ENCODE assay signal across 8 mouse cellular contexts in the genomic region with DNA sequence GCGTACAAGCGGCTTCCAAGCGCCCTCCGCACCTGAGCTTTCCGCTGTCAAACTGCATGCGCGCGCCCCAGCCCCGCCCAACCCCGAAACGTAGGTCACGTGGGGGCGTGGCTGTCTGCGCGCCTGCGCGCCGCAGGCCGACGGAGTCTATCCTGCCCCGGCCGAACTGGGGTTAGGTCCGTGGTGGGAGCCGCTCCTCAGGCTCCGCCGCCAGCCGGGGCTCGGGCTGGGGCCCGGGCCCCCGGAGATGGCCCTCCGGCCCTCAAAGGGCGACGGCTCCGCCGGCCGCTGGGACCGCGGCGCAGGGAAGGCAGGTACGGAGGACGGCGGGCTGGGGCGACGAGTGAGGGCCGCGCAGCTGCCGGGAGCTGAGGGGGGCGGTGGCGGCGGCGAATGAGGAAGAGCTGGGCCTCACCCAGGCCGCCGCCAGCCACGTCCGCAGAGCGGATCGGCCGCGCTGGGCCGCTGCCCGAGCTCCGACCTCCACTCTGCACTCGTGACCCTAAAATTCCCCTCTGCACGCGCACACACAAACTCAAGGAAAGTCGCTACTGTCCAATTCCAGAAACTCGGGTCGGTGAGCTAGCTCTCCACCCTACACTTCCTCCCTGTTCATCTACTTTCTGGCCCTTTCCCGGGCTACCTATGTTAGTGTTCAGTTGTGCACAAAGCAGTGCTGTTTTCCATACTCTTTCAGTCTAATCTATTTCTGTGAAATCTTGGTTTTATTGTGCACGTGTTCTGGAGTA. TPM values are rescaled to one million over a fixed set of nuclear protein-coding genes. Genes with fewer than 3 reads are reported as not detected.
DNase-seq lines count a peak whose midpoint lies in the region; ATAC-seq and TF ChIP-seq lines count a peak whose summit lies in the region.

A gene (plus strand): TSS at position 102 of the 749 bp plus-strand sequence.

- peak; percentile 67 for TF ChIP-seq POLR2A in ES-Bruce4 (IDR thresholded peaks at IDR 0.05; ENCODE audit: insufficient read depth, low read length)

- H3K27ac ChIP-seq in ES-Bruce4 (ENCODE audit: insufficient read depth, low read length), result no peak within 1 kb of the TSS
- peak within 1 kb of the TSS; percentile 70; the same call in 1 of the 2 replicates for H3K27ac ChIP-seq in forebrain, embryonic 14.5 days (ENCODE audit: low read depth, low read length)
- H3K27ac ChIP-seq in neural tube, embryonic 15.5 days (replicated peaks), result peak within 1 kb of the TSS; percentile 88

- peak within 1 kb of the TSS; percentile 92 for H3K9ac ChIP-seq in ES-Bruce4 (ENCODE audit: low read depth, poor library complexity, severe bottlenecking)
- H3K9ac ChIP-seq in forebrain, embryonic 14.5 days (ENCODE audit: low read length), result peak within 1 kb of the TSS; percentile 89
- peak within 1 kb of the TSS; percentile 100 for H3K9ac ChIP-seq in neural tube, embryonic 15.5 days (replicated peaks)

- H3K27me3 ChIP-seq in ES-Bruce4 (ENCODE audit: control insufficient read depth, insufficient read depth, low read length, poor library complexity, severe bottlenecking), result no peaks in the 10 kb centered on the region
- H3K27me3 ChIP-seq in forebrain, embryonic 14.5 days (replicated peaks; ENCODE audit: control insufficient read depth, insufficient read depth, low read length), result no peaks in the 10 kb centered on the region
- H3K27me3 ChIP-seq in neural tube, embryonic 15.5 days (replicated peaks), result no peaks in the 10 kb centered on the region

- intact Hi-C loops in heart, postnatal 14 days (cut with DNase I), result no loop called here

- H3K9me3 ChIP-seq in ES-Bruce4 (replicated peaks; ENCODE audit: control insufficient read depth, insufficient read depth, low read length, poor library complexity, severe bottlenecking), result no peaks in the 10 kb centered on the region
- no peaks in the 10 kb centered on the region for H3K9me3 ChIP-seq in forebrain, embryonic 14.5 days (replicated peaks; ENCODE audit: control insufficient read depth, low read length)
- H3K9me3 ChIP-seq in neural tube, embryonic 15.5 days (replicated peaks), result no peaks in the 10 kb centered on the region

- peak; percentile 90 for ATAC-seq in cerebellum, adult (ENCODE audit: insufficient number of reproducible peaks, low FRiP score, low TSS enrichment)
- ATAC-seq in forebrain, embryonic 14.5 days, result peak; percentile 98
- peak; percentile 98 for ATAC-seq in neural tube, embryonic 15.5 days (ENCODE audit: low FRiP score)

- peak; percentile 95 for DNase-seq in forebrain, embryonic 14.5 days (ENCODE audit: low spot score)
- DNase-seq in heart, postnatal 14 days, result peak; percentile 90 to 92
- peak; percentile 89 for DNase-seq in layer of hippocampus, adult 11-12 months (ENCODE audit: low spot score)
- peak; percentile 91 to 92 for DNase-seq in lung, adult 18-20 months
- DNase-seq in testis, postnatal 14 days (ENCODE audit: low spot score), result peak; percentile 94

- H3K4me3 ChIP-seq in ES-Bruce4 (ENCODE audit: low read depth, low read length), result peak within 1 kb of the TSS; percentile 79
- H3K4me3 ChIP-seq in forebrain, embryonic 14.5 days (ENCODE audit: low read depth, low read length), result peak within 1 kb of the TSS; percentile 92
- peak within 1 kb of the TSS; percentile 97 for H3K4me3 ChIP-seq in neural tube, embryonic 15.5 days (replicated peaks)

- WGBS in forebrain, embryonic 14.5 days, result under 1% methylated on average over 63 of the region's 70 CpGs
- under 1% methylated on average over 66 of the region's 70 CpGs for WGBS in neural tube, embryonic 15.5 days

- peak within 1 kb of the TSS; percentile 75 for H3K4me2 ChIP-seq in forebrain, embryonic 14.5 days (ENCODE audit: low read length)
- peak within 1 kb of the TSS; percentile 70 for H3K4me2 ChIP-seq in neural tube, embryonic 15.5 days

- no peaks in the 10 kb centered on the region for H3K4me1 ChIP-seq in ES-Bruce4 (ENCODE audit: control insufficient read depth, insufficient read depth, low read length)
- peaks cover 7% of the 10 kb centered on the region for H3K4me1 ChIP-seq in forebrain, embryonic 14.5 days (ENCODE audit: control insufficient read depth, insufficient read depth, low read length)
- peaks cover 28% of the 10 kb centered on the region for H3K4me1 ChIP-seq in neural tube, embryonic 15.5 days

- no peak for TF ChIP-seq EP300 in ES-Bruce4 (IDR thresholded peaks at IDR 0.05; ENCODE audit: insufficient read depth, low read depth, low read length)

- H3K36me3 ChIP-seq in ES-Bruce4 (ENCODE audit: control insufficient read depth, insufficient read depth, low read length, poor library complexity, severe bottlenecking), result no peaks in the 10 kb centered on the region
- no peaks in the 10 kb centered on the region for H3K36me3 ChIP-seq in forebrain, embryonic 14.5 days (ENCODE audit: control insufficient read depth, insufficient read depth, low read length)
- H3K36me3 ChIP-seq in neural tube, embryonic 15.5 days, result no peaks in the 10 kb centered on the region

- no peak for TF ChIP-seq CTCF in ES-Bruce4 (IDR thresholded peaks at IDR 0.05; ENCODE audit: low read depth, low read length)

RNA-seq across cellular contexts. Expression of the gene that starts here (rescaled TPM):
- polyA plus RNA-seq in ES-Bruce4 (2011; ENCODE audit: insufficient read depth, insufficient read length, low read depth, missing spikeins), result 27.7 and 32.3 TPM in 2 replicates
- 18.4 and 20.2 TPM in 2 replicates for polyA plus RNA-seq in forebrain, embryonic 14.5 days (2014; fragmentation: Nextera tagmentation; extraction: Ambion mirVana)
- total RNA-seq in heart, postnatal 14 days (2021), result 10 to 100 TPM; 47.5 to 52.1 TPM
- 30.1 and 34.0 TPM in 2 replicates for polyA plus RNA-seq in neural tube, embryonic 15.5 days (2015; fragmentation: Nextera tagmentation; extraction: Ambion mirVana)
